In the genomic region with DNA sequence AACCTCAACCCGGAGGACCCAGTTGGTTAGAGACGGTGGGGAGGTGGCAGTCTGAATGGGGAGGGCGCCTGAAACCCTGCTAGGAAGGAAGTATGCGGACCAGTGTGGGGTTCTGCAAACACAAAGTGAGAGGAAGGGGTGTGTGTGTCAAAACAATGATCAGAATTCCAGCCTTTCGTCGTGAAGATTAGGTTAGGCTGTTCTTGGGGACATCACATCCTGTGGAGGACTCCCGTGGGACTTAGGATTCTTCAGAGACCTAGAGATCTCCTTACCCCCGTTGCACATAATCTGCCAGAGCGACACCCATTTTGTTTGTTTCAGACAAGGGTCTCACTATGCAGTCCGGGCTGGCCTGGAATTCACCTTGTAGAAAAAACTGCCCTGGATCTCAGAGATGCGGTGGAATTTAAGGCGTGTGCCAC, we compare ENCODE assay signal across 8 mouse cellular contexts. TPM values are rescaled to one million over a fixed set of nuclear protein-coding genes. Genes with fewer than 3 reads are reported as not detected.
A peak's percentile ranks its signal among the peaks of the same experiment; 100 is the strongest.
DNase-seq lines count a peak whose midpoint lies in the region; ATAC-seq and TF ChIP-seq lines count a peak whose summit lies in the region.

No protein-coding gene starts in this region.

- ATAC-seq in granulocyte monocyte progenitor cell, adult 5-6 weeks (replicated peaks; ENCODE audit: poor library complexity, severe bottlenecking): peak; percentile 36; the same call in 1 of the 2 replicates
- ATAC-seq in kidney, embryonic 15.5 days (replicated peaks; ENCODE audit: low FRiP score): no peak

- peak; percentile 52 for DNase-seq in CD4-positive, CD25-positive, alpha-beta regulatory T cell, adult 2 months (ENCODE audit: low read depth, low spot score)
- peak; percentile 85 for DNase-seq in ZHBTc4 (ENCODE audit: low read depth, low spot score)
- DNase-seq in midbrain, embryonic 10.5 days (ENCODE audit: low spot score): peak; percentile 46
- DNase-seq in right cerebral cortex, postnatal 25 days: no peak
- no peak for DNase-seq in frontal cortex, postnatal 25 days (ENCODE audit: low spot score in 2 of 2)

- TF ChIP-seq CTCF in testis, adult 2 months (IDR thresholded peaks at IDR 0.05; ENCODE audit: control insufficient read depth, insufficient read depth, insufficient replicate concordance, low read depth, low read length): no peak

- H3K36me3 ChIP-seq in kidney, embryonic 15.5 days: peaks cover 25% of the 10 kb centered on the region
- H3K36me3 ChIP-seq in midbrain, embryonic 10.5 days: peaks cover 34% of the 10 kb centered on the region
- H3K36me3 ChIP-seq in testis, adult 2 months (ENCODE audit: control insufficient read depth, insufficient read depth, low read length): no peaks in the 10 kb centered on the region; the same call in none of the 2 replicates

- no peaks in the 10 kb centered on the region for H3K9me3 ChIP-seq in kidney, embryonic 15.5 days (replicated peaks)
- no peaks in the 10 kb centered on the region for H3K9me3 ChIP-seq in midbrain, embryonic 10.5 days (replicated peaks)

- H3K4me2 ChIP-seq in kidney, embryonic 15.5 days: peak overlapping the region; percentile 92

- H3K4me3 ChIP-seq in kidney, embryonic 15.5 days (replicated peaks): peak overlapping the region; percentile 62
- peak overlapping the region; percentile 97 for H3K4me3 ChIP-seq in midbrain, embryonic 10.5 days
- peak overlapping the region; percentile 88 for H3K4me3 ChIP-seq in testis, adult 2 months (ENCODE audit: control insufficient read depth, low read depth, low read length)

- peak overlapping the region; percentile 58 for H3K9ac ChIP-seq in kidney, embryonic 15.5 days

- TF ChIP-seq POLR2A in testis, adult 2 months (IDR thresholded peaks at IDR 0.05; ENCODE audit: control insufficient read depth, low read depth, low read length): no peak

- peak overlapping the region; percentile 96 for H3K27ac ChIP-seq in kidney, embryonic 15.5 days
- peak overlapping the region; percentile 95 for H3K27ac ChIP-seq in midbrain, embryonic 10.5 days (replicated peaks)
- peak overlapping the region; percentile 96 for H3K27ac ChIP-seq in testis, adult 2 months (ENCODE audit: control insufficient read depth, insufficient read depth, low read depth, low read length)

- 6% methylated on average over 12 of the region's 12 CpGs for WGBS in kidney, embryonic 15.5 days
- WGBS in midbrain, embryonic 10.5 days: 9% methylated on average over 12 of the region's 12 CpGs

- no peaks in the 10 kb centered on the region for H3K27me3 ChIP-seq in kidney, embryonic 15.5 days
- H3K27me3 ChIP-seq in midbrain, embryonic 10.5 days (ENCODE audit: low read depth, poor library complexity, severe bottlenecking): no peaks in the 10 kb centered on the region
- no peaks in the 10 kb centered on the region for H3K27me3 ChIP-seq in testis, adult 2 months (ENCODE audit: control insufficient read depth, insufficient read depth, low read length)

- peaks cover 46% of the 10 kb centered on the region for H3K4me1 ChIP-seq in kidney, embryonic 15.5 days
- H3K4me1 ChIP-seq in midbrain, embryonic 10.5 days: peaks cover 46% of the 10 kb centered on the region
- peaks cover 8% of the 10 kb centered on the region for H3K4me1 ChIP-seq in testis, adult 2 months (ENCODE audit: control insufficient read depth, insufficient read depth, low read length)

RNA-seq across cellular contexts. Expression of gene Cdc20, which starts 0.7 kb away (rescaled TPM):
- 26.7 and 35.6 TPM in 2 replicates for total RNA-seq in granulocyte monocyte progenitor cell, adult 5-6 weeks (2014; fragmentation: Nextera tagmentation)
- 77.2 and 88.2 TPM in 2 replicates for total RNA-seq in granulocyte monocyte progenitor cell, adult 5-6 weeks (2017)
- polyA plus RNA-seq in kidney, embryonic 15.5 days (2015; fragmentation: Nextera tagmentation; extraction: Ambion mirVana): 255 and 275 TPM in 2 replicates
- 403 and 424 TPM in 2 replicates for polyA plus RNA-seq in midbrain, embryonic 10.5 days (2016; fragmentation: Nextera tagmentation; extraction: Ambion mirVana)
- polyA plus RNA-seq in testis, adult 2 months (2012; rRNA removed): 116 and 126 TPM in 2 replicates

RNA-seq across cellular contexts. Expression of gene Elovl1, which starts 9.9 kb away (rescaled TPM):
- total RNA-seq in granulocyte monocyte progenitor cell, adult 5-6 weeks (2014; fragmentation: Nextera tagmentation): 116 and 119 TPM in 2 replicates
- total RNA-seq in granulocyte monocyte progenitor cell, adult 5-6 weeks (2017): 53.6 and 63.3 TPM in 2 replicates
- polyA plus RNA-seq in kidney, embryonic 15.5 days (2015; fragmentation: Nextera tagmentation; extraction: Ambion mirVana): 93.5 and 104 TPM in 2 replicates
- polyA plus RNA-seq in midbrain, embryonic 10.5 days (2016; fragmentation: Nextera tagmentation; extraction: Ambion mirVana): 45.3 and 47.0 TPM in 2 replicates
- 17.1 and 19.6 TPM in 2 replicates for polyA plus RNA-seq in testis, adult 2 months (2012; rRNA removed)

RNA-seq across cellular contexts. Expression of gene Mpl, which starts 19.5 kb away (rescaled TPM):
- total RNA-seq in granulocyte monocyte progenitor cell, adult 5-6 weeks (2014; fragmentation: Nextera tagmentation): 0.11 and 0.49 TPM in 2 replicates
- total RNA-seq in granulocyte monocyte progenitor cell, adult 5-6 weeks (2017): not detected in 2 replicates
- 0.32 and 0.40 TPM in 2 replicates for polyA plus RNA-seq in kidney, embryonic 15.5 days (2015; fragmentation: Nextera tagmentation; extraction: Ambion mirVana)
- polyA plus RNA-seq in midbrain, embryonic 10.5 days (2016; fragmentation: Nextera tagmentation; extraction: Ambion mirVana): 1.0 and 1.8 TPM in 2 replicates
- not detected in 2 replicates for polyA plus RNA-seq in testis, adult 2 months (2012; rRNA removed)

RNA-seq across cellular contexts. Expression of gene Med8, which starts 28.7 kb away (rescaled TPM):
- total RNA-seq in granulocyte monocyte progenitor cell, adult 5-6 weeks (2014; fragmentation: Nextera tagmentation): 75.7 and 79.4 TPM in 2 replicates
- total RNA-seq in granulocyte monocyte progenitor cell, adult 5-6 weeks (2017): 94.8 and 103 TPM in 2 replicates
- 100 and 101 TPM in 2 replicates for polyA plus RNA-seq in kidney, embryonic 15.5 days (2015; fragmentation: Nextera tagmentation; extraction: Ambion mirVana)
- polyA plus RNA-seq in midbrain, embryonic 10.5 days (2016; fragmentation: Nextera tagmentation; extraction: Ambion mirVana): 160 and 170 TPM in 2 replicates
- polyA plus RNA-seq in testis, adult 2 months (2012; rRNA removed): 28.3 and 29.0 TPM in 2 replicates

RNA-seq across cellular contexts. Expression of gene Szt2, which starts 28.8 kb away (rescaled TPM):
- 20.6 and 25.0 TPM in 2 replicates for total RNA-seq in granulocyte monocyte progenitor cell, adult 5-6 weeks (2014; fragmentation: Nextera tagmentation)
- total RNA-seq in granulocyte monocyte progenitor cell, adult 5-6 weeks (2017): 3.7 and 4.0 TPM in 2 replicates
- polyA plus RNA-seq in kidney, embryonic 15.5 days (2015; fragmentation: Nextera tagmentation; extraction: Ambion mirVana): 7.0 and 8.5 TPM in 2 replicates
- 6.4 and 9.1 TPM in 2 replicates for polyA plus RNA-seq in midbrain, embryonic 10.5 days (2016; fragmentation: Nextera tagmentation; extraction: Ambion mirVana)
- 12.2 and 14.2 TPM in 2 replicates for polyA plus RNA-seq in testis, adult 2 months (2012; rRNA removed)

Comparison
In these comparisons a context has a peak if more than half of its experiments do, and no peak if none do; other contexts are left out.
1. DNase-seq: peak in CD4-positive, CD25-positive, alpha-beta regulatory T cell, adult 2 months (single experiment), ZHBTc4 (single experiment) and midbrain, embryonic 10.5 days (single experiment); none in right cerebral cortex, postnatal 25 days (single experiment) and frontal cortex, postnatal 25 days (0 of 2).
2. Peak in every context shown above with its lines, with median percentiles within 50 percentile points of each other: H3K27ac ChIP-seq and H3K4me3 ChIP-seq.